8 mouse cellular contexts compared by ENCODE assay signal in the genomic region with DNA sequence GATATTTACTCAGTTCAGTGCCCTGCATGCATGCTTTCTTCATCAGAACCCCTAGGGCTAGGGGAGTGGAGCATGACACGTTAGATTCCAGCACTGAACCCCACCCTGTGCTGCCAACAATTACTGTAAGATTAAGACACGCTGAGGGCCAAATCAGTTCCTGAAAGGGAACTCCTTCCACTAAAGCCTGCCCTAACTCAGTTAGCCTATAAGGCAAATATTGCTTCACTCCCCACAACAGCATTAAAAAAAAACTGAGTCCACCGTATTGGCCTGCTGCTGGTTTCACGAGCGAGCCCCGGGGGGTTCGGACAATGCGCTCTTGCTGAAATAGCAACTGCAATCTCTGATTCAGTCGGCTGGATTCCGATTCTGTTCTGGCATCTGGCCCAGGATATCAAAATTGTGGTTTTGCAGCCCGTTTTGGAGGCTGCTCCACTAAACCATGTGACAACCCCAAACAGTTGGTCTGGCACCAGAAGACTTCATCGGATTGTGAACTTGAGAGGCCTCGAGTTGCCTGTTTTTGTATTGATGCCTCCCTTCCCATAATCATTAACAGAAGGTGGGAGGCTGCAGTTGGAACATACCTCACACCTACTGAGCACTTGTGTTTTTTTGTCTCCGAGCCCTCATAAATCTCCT. TPM values are rescaled to one million over a fixed set of nuclear protein-coding genes. Genes with fewer than 3 reads are reported as not detected.
A peak's percentile ranks its signal among the peaks of the same experiment; 100 is the strongest.
DNase-seq lines count a peak whose midpoint lies in the region; ATAC-seq lines count a peak whose summit lies in the region.

No protein-coding gene starts in this region.

- peak; percentile 10 for DNase-seq in cerebellum, adult 11 months
- no peak for DNase-seq in cerebellum, adult 9-10 months
- DNase-seq in R1 (ENCODE audit: low read depth, low spot score): peak; percentile 6
- DNase-seq in fibroblast of lung, adult 2 months (ENCODE audit: low read depth): peak; percentile 99
- DNase-seq in limb, embryonic 10.5 days (ENCODE audit: low spot score): no peak

- no peaks in the 10 kb centered on the region for H3K36me3 ChIP-seq in intestine, embryonic 15.5 days
- H3K36me3 ChIP-seq in limb, embryonic 10.5 days: no peaks in the 10 kb centered on the region
- no peaks in the 10 kb centered on the region for H3K36me3 ChIP-seq in neural tube, embryonic 14.5 days (ENCODE audit: control insufficient read depth, insufficient read depth, low read length)

- H3K27ac ChIP-seq in intestine, embryonic 15.5 days: no peak overlapping the region
- peak overlapping the region; percentile 64 for H3K27ac ChIP-seq in limb, embryonic 10.5 days
- H3K27ac ChIP-seq in neural tube, embryonic 14.5 days (ENCODE audit: low read depth, low read length): no peak overlapping the region

- no peaks in the 10 kb centered on the region for H3K4me1 ChIP-seq in intestine, embryonic 15.5 days (replicated peaks)
- peaks cover 21% of the 10 kb centered on the region for H3K4me1 ChIP-seq in limb, embryonic 10.5 days
- no peaks in the 10 kb centered on the region for H3K4me1 ChIP-seq in neural tube, embryonic 14.5 days (ENCODE audit: control insufficient read depth, insufficient read depth, low read length)

- H3K9ac ChIP-seq in intestine, embryonic 15.5 days: no peak overlapping the region
- H3K9ac ChIP-seq in neural tube, embryonic 14.5 days (replicated peaks; ENCODE audit: low read depth, low read length): no peak overlapping the region

- H3K4me3 ChIP-seq in intestine, embryonic 15.5 days (replicated peaks): no peak overlapping the region
- no peak overlapping the region for H3K4me3 ChIP-seq in limb, embryonic 10.5 days
- H3K4me3 ChIP-seq in neural tube, embryonic 14.5 days (ENCODE audit: low read depth, low read length): no peak overlapping the region

- 46% methylated on average over 14 of the region's 14 CpGs for WGBS in intestine, embryonic 15.5 days
- 62% methylated on average over 14 of the region's 14 CpGs for WGBS in limb, embryonic 10.5 days
- WGBS in neural tube, embryonic 14.5 days: 50% methylated on average over 14 of the region's 14 CpGs

- ATAC-seq in intestine, embryonic 15.5 days: peak; percentile 71
- no peak; the same call in 1 of the 2 replicates for ATAC-seq in neural tube, embryonic 14.5 days (ENCODE audit: low read depth)
- ATAC-seq in inflammation-experienced regulatory T-cells, adult 6 months: no peak

- no peaks in the 10 kb centered on the region for H3K27me3 ChIP-seq in intestine, embryonic 15.5 days (replicated peaks)
- no peaks in the 10 kb centered on the region for H3K27me3 ChIP-seq in limb, embryonic 10.5 days (ENCODE audit: low read depth, poor library complexity, severe bottlenecking)
- H3K27me3 ChIP-seq in neural tube, embryonic 14.5 days (ENCODE audit: control insufficient read depth, insufficient read depth, low read length): no peaks in the 10 kb centered on the region

- no peak overlapping the region for H3K4me2 ChIP-seq in intestine, embryonic 15.5 days (replicated peaks)
- 0 out of 2 replicates have a peak overlapping the region, but pooled peaks have one; percentile 16 for H3K4me2 ChIP-seq in neural tube, embryonic 14.5 days (ENCODE audit: low read depth, low read length)

- no peaks in the 10 kb centered on the region for H3K9me3 ChIP-seq in intestine, embryonic 15.5 days
- H3K9me3 ChIP-seq in limb, embryonic 10.5 days (replicated peaks): no peaks in the 10 kb centered on the region
- no peaks in the 10 kb centered on the region for H3K9me3 ChIP-seq in neural tube, embryonic 14.5 days (ENCODE audit: control insufficient read depth, low read length)

RNA-seq across cellular contexts. Expression of a gene that starts 7.7 kb away (rescaled TPM):
- 0.30 and 0.52 TPM in 2 replicates for polyA plus RNA-seq in intestine, embryonic 15.5 days (2015; fragmentation: Nextera tagmentation; extraction: Ambion mirVana)
- polyA plus RNA-seq in limb, embryonic 10.5 days (2016; fragmentation: Nextera tagmentation; extraction: Ambion mirVana): 1.4 and 2.3 TPM in 2 replicates
- polyA plus RNA-seq in neural tube, embryonic 14.5 days (2014; fragmentation: Nextera tagmentation; extraction: Ambion mirVana): 0.43 and 0.45 TPM in 2 replicates
- polyA plus RNA-seq in inflammation-experienced regulatory T-cells, adult 6 months (2017; shearing (Covaris generic)): under 1 TPM in 2 of 3 experiments, not detected in 1; 0.36 to 0.47 TPM

Comparison
In these comparisons a context has a peak if more than half of its experiments do, and no peak if none do; other contexts are left out.
1. DNase-seq: peak in cerebellum, adult 11 months (single experiment), R1 (single experiment) and fibroblast of lung, adult 2 months (single experiment); none in cerebellum, adult 9-10 months (single experiment) and limb, embryonic 10.5 days (single experiment).